Mouse (Mus musculus) midbrain, embryonic 14.5 days (tissue): Measurements from ENCODE around the gene Kctd20. TPM values are rescaled to one million over a fixed set of nuclear protein-coding genes. Genes with fewer than 3 reads are reported as not detected.

Experiments
- ATAC-seq: fragments of 200-750 bp; cut with Nextera tagmentation; 2 replicates; pipeline ENCODE4 v1.8.0; 2017; ENCODE audit warnings: moderate number of reproducible peaks, moderate library complexity; ENCODE audit not compliant: low FRiP score, low TSS enrichment
- DNase-seq: peaks from one replicate; pipeline ENCODE4 v3.0.0-alpha.2; 2015
- H3K27ac ChIP-seq: fragments of 300-500 bp; sonication (generic); replicated peaks from 2 replicates; pipeline ENCODE4 v1.5.1; 2014; ENCODE audit warnings: mild to moderate bottlenecking, low read depth, low read length, moderate library complexity
- H3K27me3 ChIP-seq: fragments of 300-500 bp; sonication (generic); 2 replicates; pipeline ENCODE4 v1.6.1; 2014; ENCODE audit warnings: low read length, control low read depth, mixed read lengths; ENCODE audit not compliant: control insufficient read depth, insufficient read depth
- H3K36me3 ChIP-seq: fragments of 300-500 bp; sonication (generic); 2 replicates; pipeline ENCODE4 v1.6.1; 2014; ENCODE audit warnings: low read length, control low read depth; ENCODE audit not compliant: control insufficient read depth, insufficient read depth
- H3K4me1 ChIP-seq: fragments of 300-500 bp; sonication (generic); 2 replicates; pipeline ENCODE4 v1.6.1; 2014; ENCODE audit warnings: mild to moderate bottlenecking, antibody characterized with exemption, low read length, control low read depth; ENCODE audit not compliant: control insufficient read depth, insufficient read depth
- H3K4me2 ChIP-seq: fragments of 300-500 bp; sonication (generic); 2 replicates; pipeline ENCODE4 v1.6.1; 2014; ENCODE audit warnings: mild to moderate bottlenecking, low read length, moderate library complexity
- H3K4me3 ChIP-seq: fragments of 300-500 bp; sonication (generic); replicated peaks from 2 replicates; pipeline ENCODE4 v1.5.1; 2014; ENCODE audit warnings: low read depth, low read length
- H3K9ac ChIP-seq: fragments of 300-500 bp; sonication (generic); replicated peaks from 2 replicates; pipeline ENCODE4 v1.6.1; 2014; ENCODE audit warnings: mild to moderate bottlenecking, low read length, moderate library complexity
- H3K9me3 ChIP-seq: fragments of 300-500 bp; sonication (generic); 2 replicates; pipeline ENCODE4 v1.6.1; 2016; ENCODE audit warnings: low read length, control low read depth, mixed read lengths; ENCODE audit not compliant: control insufficient read depth
- WGBS: fragments of 180-500 bp; shearing (Covaris S2); extraction: QIAGEN DNeasy Blood & Tissue Kit; methylation state at CpG from one replicate; pipeline ENCODE4 v1.1.7; 2014; 5-methylcytosine and 5-hydroxymethylcytosine counted together
- polyA plus RNA-seq: library from polyadenylated mRNA; unstranded; fragments of >200 nt; fragmentation: Nextera tagmentation; extraction: Ambion mirVana; gene quantifications from 2 replicates; pipeline ENCODE4 v1.2.1, GENCODE M21; 2014

Gene Kctd20
- polyA plus RNA-seq, 1 experiment from 2014 or later: 93.6 TPM

GRCm38 (mm10) chr17:29015638-29016037 lies 63.9 kb downstream of the Kctd20 start:
- no peaks in the 10 kb centered on the region for H3K9me3 ChIP-seq
- WGBS: 15% methylated on average over 2 of the region's 2 CpGs
- no peak overlapping the region for H3K27ac ChIP-seq
- H3K4me1 ChIP-seq: no peaks in the 10 kb centered on the region
- DNase-seq (peak; percentile 53), ATAC-seq (no peak)
- H3K4me3 ChIP-seq: no peak overlapping the region
- no peak overlapping the region for H3K4me2 ChIP-seq
- no peak overlapping the region for H3K9ac ChIP-seq
- H3K27me3 ChIP-seq: no peaks in the 10 kb centered on the region
- no peaks in the 10 kb centered on the region for H3K36me3 ChIP-seq

GRCm38 (mm10) chr17:29016705-29017104 lies 65.0 kb downstream of the Kctd20 start:
- no peak overlapping the region for H3K27ac ChIP-seq
- no peak overlapping the region for H3K9ac ChIP-seq
- H3K36me3 ChIP-seq: no peaks in the 10 kb centered on the region
- H3K4me3 ChIP-seq: no peak overlapping the region
- no peaks in the 10 kb centered on the region for H3K4me1 ChIP-seq
- no peaks in the 10 kb centered on the region for H3K27me3 ChIP-seq
- no peak overlapping the region for H3K4me2 ChIP-seq
- DNase-seq (no peak), ATAC-seq (no peak)
- no peaks in the 10 kb centered on the region for H3K9me3 ChIP-seq
- WGBS: 89% methylated on average over 4 of the region's 4 CpGs

GRCm38 (mm10) chr17:29018292-29018984 lies 66.7 kb downstream of the Kctd20 start:
- H3K27ac ChIP-seq: no peak overlapping the region
- H3K4me2 ChIP-seq: no peak overlapping the region
- H3K36me3 ChIP-seq: no peaks in the 10 kb centered on the region
- H3K4me1 ChIP-seq: 0 out of 2 replicates have a peak, but pooled peaks cover 2% of the 10 kb centered on the region
- WGBS: 50% methylated on average over 11 of the region's 11 CpGs
- no peaks in the 10 kb centered on the region for H3K9me3 ChIP-seq
- ATAC-seq: no peak
- no peaks in the 10 kb centered on the region for H3K27me3 ChIP-seq
- DNase-seq: peak; percentile 31
- no peak overlapping the region for H3K4me3 ChIP-seq
- H3K9ac ChIP-seq: no peak overlapping the region

Other genes with a start within 250 kb of the Kctd20 start
- 2.1 TPM in 2 replicates for gene AC170998.1, start 225.9 kb upstream of the Kctd20 start, polyA plus RNA-seq
- gene Mapk13, start 182.7 kb upstream of the Kctd20 start, polyA plus RNA-seq: 0.19 and 0.61 TPM in 2 replicates
- 4.7 and 8.2 TPM in 2 replicates for gene Brpf3, start 150.9 kb upstream of the Kctd20 start, polyA plus RNA-seq
- 0.04 TPM in 1 of 2 replicates, not detected in the other for gene Pnpla1, start 93.5 kb upstream of the Kctd20 start, polyA plus RNA-seq
- 1.0 and 1.2 TPM in 2 replicates for gene 4930539E08Rik, start 36.6 kb upstream of the Kctd20 start, polyA plus RNA-seq
- not detected in 2 replicates for gene Pxt1, start 8.1 kb upstream of the Kctd20 start, polyA plus RNA-seq
- gene Stk38, start 56.0 kb downstream of the Kctd20 start, polyA plus RNA-seq: 74.8 and 102 TPM in 2 replicates
- 486 and 559 TPM in 2 replicates for gene Srsf3, start 80.7 kb downstream of the Kctd20 start, polyA plus RNA-seq
- gene Cdkn1a, start 139.0 kb downstream of the Kctd20 start, polyA plus RNA-seq: 80.8 and 109 TPM in 2 replicates
- 0.20 TPM in 1 of 2 replicates, not detected in the other for gene Rab44, start 162.2 kb downstream of the Kctd20 start, polyA plus RNA-seq